Mouse (Mus musculus) right cerebral cortex, postnatal 10 days (tissue): ENCODE measurements around the gene Bnc2.

Experiments used
- DNase-seq, 2 experiments: peaks; one replicate each; pipeline ENCODE4 v3.0.0; 2021; ENCODE audit warnings: low spot score in 2 of 2

The Bnc2 gene

GRCm38 (mm10) chr4:84324371-84324770, 350.7 kb downstream of the Bnc2 start:
- DNase-seq, result no peak

DNA sequence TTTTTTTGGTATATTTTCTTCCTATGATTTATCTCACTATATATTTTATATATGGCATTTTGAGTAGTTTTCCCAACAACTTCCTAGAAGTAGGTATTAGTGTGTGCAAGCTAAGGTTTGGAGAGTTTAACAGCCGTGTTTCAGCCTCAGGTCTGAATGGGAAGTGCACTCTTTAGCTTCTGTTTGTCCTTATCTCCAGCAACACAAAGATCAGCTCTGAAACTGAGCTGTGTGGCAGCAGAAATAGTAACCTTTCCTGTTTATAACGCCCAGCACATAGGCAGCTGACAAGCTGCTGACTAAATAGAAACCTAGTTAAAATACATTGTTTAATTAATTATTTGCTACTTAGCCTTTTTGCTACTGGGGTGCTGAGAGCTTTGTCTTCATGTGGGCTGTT, 353.5 kb downstream of the Bnc2 start:
- no peak for DNase-seq

DNA sequence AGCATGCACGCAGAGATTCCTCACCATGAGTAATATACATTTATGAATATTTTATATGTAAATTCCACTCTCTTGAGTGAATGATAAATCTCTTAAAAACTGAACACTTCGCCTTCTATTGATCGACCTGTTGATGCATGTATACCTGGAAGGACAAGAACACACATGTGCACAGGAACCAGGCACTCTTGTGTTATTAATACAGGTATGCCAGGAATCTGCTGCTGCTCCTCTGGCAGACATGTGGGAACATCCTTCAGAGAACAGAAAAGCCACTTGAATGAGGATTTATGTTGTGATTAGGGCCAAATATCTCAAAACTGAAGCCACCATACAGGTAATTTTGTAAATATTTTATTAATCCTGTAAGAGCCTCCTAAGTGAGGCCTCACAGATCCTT, 357.7 kb downstream of the Bnc2 start:
- DNase-seq, result no peak

DNA sequence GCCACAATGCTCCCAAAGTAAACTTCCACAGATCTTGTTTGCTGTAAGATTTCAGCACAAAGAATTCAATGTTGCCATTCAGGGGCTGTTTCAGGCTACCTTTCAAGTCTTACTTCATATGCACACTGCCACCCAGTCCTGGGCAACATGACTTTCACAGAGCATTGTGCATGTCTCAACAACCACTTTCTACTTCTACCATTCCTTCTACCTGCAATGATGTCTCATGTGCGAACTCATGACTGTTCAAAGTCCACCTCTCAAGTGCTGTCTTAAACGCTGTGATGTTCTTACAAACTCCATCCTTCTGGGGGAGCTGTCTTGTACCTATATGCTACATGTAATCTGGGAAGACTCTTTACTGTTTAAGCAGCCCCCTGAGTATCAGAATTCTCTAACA, 363.7 kb downstream of the Bnc2 start:
- DNase-seq, result no peak

GRCm38 (mm10) chr4:84310851-84311250, 364.2 kb downstream of the Bnc2 start:
- DNase-seq, result no peak

DNA sequence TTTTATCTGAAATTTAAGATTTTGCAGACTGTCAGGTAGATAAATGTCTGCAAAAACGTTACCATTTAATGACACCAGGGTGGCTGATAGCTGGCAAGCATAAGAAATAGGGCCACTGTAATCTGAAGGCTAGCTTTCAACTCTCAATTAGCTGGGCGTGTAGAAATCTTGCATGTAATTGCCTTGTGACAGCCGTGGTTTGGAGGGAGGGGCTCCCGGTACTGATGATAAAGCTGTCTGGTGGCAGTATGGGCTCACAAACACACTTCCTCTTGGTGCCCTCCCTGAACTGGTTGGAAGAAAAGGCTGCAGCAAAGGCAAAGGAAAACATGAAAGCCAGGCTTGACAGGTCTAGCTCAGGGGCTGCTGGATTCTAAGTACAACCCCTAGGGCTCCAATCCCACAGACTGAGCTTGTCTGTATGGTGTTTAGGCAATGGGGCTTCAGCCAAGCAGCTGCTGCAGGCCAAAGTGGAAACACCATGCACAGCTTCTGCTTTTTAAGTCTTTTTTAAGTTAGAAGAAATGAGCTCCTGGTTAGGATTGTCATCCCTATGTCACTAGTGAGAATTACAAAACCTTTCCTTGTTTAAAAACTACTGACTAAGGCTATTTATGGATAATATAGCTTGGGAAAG, 366.7 kb downstream of the Bnc2 start:
- no peak for DNase-seq

DNA sequence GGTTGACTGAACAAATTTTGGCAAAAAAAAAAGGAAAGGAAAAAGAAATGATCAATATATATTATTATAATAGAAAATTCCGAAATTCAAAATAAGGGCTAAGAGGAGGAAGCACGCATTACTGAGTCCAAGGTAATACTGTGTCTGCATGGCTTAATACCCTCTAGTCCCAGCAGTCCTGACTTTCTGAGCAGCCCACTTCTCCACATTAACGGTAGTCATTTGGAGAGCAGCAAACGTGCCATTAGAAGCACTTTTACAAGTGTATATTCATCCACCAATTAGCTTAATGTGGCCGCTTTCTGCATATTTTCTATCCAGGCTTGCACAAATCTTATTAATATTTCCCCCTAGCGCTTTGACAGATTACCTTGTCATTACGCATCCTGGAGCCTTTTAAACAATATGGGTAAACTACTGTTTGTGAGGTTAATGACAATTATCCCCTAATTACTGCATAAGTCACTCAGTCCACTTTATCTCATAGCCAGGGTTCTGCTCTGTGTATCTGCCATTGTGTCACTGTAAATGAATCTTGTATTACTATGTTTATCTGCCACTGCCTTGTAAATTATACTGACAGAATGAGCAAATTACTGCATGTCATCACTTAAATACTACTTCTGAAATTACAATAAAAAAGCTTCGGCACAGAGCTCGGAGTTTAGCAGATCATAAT, 368.0 kb downstream of the Bnc2 start:
- DNase-seq, result no peak

GRCm38 (mm10) chr4:84302949-84303348, 372.1 kb downstream of the Bnc2 start:
- DNase-seq, result no peak

DNA sequence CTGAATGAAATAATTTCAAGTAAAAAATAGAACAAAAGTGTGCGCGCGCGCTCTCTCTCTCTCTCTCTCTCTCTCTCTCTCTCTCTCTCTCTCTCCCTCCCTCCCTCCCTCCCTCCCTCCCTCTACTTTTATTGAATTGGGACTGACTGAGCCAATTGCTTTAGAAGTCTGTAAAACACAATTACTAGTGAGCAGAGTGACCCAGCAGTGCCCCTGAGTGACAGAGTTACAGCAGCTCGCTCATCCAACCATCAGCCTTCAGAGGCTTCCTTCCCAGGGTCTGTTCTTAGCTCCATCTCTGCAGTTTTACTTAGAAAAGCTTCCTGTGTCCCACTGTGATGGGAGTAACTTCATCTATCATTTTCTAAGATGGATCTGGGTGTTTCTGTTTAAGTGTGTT, 389.9 kb downstream of the Bnc2 start:
- no peak for DNase-seq

DNA sequence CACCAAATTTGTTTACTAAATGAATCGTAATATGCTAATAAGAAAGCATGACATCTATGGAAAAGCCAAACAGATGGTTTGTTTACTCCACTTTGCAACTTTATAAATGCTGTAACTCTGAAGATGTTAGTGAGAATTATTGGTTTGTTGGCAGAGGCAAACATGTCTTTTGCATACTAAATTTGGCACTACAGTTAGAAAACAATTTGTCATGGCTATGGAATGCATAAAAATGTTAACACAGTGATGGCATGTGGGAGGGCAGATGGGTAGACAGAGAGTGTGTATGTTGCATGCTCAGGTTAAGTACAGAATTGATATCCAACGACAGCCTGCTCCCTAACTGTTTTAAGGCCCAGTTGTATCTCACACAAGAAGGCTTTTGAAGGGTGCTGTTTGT, 392.4 kb downstream of the Bnc2 start:
- no peak for DNase-seq

DNA sequence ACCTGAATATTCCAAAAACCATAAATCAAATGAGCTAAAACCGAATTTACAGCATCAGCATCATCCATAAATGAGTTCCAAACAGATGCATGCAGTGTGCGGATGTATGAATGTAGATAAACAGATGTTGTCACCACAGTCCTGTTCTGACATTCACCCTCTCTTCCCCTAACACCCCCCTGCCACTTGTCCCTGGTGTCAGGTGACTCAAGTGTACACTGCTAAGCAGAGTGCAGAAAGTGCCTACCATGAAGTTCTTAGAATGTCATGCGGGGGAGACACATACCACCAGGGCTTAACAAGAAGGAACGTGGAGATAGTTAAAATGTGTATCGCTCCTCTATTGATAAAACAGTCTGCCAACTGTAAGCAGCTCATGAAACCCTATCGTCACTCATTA, 396.9 kb downstream of the Bnc2 start:
- DNase-seq, result no peak

- DNase-seq, result no peak
Observed at GRCm38 (mm10) chr4:84276081-84276480, 399.0 kb downstream of the Bnc2 start.

DNA sequence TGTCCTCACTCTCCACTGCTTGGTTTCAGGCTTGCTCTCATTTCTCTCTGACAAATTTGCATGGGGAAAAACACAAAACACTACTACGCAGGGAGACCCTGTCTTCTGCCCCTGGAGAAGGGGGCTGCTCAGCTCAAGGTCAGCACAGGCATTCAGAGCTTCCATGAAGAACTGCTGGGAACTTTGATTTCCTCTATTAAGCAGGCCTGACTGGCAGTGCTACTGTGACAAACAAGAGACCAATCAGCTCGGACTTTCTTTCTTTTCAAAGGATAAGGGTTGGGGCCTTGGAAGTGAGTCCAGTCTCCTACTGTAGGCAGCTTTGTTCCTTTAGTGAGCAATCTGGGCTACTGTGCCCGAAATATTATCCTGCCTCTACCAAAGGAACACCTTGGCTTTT, 400.9 kb downstream of the Bnc2 start:
- no peak for DNase-seq

- DNase-seq, result no peak
Observed at GRCm38 (mm10) chr4:84272867-84273266, 402.2 kb downstream of the Bnc2 start.

DNA sequence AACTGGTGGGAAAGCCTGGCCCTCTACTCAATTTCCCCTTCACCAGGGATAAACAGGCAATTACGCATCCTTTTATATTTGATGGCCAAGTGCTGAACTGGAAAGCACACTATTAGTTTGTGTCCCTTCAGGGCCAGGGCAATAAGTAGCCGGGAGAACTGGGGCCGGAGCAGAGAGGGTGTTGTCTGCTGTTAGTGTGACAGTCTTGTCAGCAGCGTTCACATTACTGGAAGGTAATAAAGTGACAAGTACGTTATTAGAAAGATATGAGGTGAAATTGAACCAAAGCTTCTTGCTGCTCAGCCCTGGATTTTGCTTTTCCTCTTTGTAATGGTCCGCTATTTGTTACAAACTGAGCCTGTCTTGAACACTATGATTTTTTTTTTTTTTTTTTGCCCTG, 405.2 kb downstream of the Bnc2 start:
- DNase-seq, result no peak

GRCm38 (mm10) chr4:84247356-84247755, 427.7 kb downstream of the Bnc2 start:
- no peak for DNase-seq

DNA sequence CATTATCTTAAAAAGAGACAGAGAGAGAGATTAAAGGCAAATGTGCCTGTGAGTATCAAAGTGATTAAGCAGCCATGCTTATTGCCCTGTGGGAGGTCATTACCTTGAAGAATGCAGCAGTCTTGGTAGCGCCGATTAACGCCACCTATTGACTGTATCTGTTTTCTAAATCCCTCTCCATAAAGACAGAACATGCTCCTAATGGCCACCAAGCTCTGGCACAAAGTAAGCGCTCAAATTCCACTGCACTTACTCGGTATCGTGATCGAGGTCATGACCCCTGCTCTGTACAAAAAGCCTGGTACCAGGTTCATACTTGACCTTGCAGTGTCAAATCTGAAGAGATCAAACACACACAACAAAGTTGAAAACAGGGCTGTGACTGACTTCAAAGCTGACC, 442.7 kb downstream of the Bnc2 start:
- DNase-seq, result no peak

GRCm38 (mm10) chr4:84231251-84231650, 443.8 kb downstream of the Bnc2 start:
- no peak for DNase-seq

- no peak for DNase-seq
Observed at GRCm38 (mm10) chr4:84229189-84229960, 445.7 kb downstream of the Bnc2 start.

GRCm38 (mm10) chr4:84228551-84228950, 446.5 kb downstream of the Bnc2 start:
- DNase-seq, result no peak
